Mouse (Mus musculus) heart, adult 2 months (tissue): ENCODE data around the gene Rxfp4.

Experiments
- CTCF ChIP-seq: fragments of 200-600 bp; IDR thresholded peaks from 2 replicates; pipeline ENCODE4 v1.8.1; 2022; ENCODE audit warnings: antibody characterized with exemption, mild to moderate bottlenecking, moderate library complexity
- POLR2A ChIP-seq: fragments of 200-500 bp; IDR thresholded peaks from 2 replicates; pipeline ENCODE4 v1.6.1; 2011; ENCODE audit warnings: mild to moderate bottlenecking, low read depth, low read length, control low read depth; ENCODE audit not compliant: insufficient read depth

GRCm38 (mm10) chr3:88695545-88695944, 42.6 kb upstream of the Rxfp4 start:
- TF ChIP-seq CTCF, result peak; percentile 42
- TF ChIP-seq POLR2A, result no peak
